Mouse (Mus musculus) brown adipose tissue, adult 24 weeks (tissue): Measurements from ENCODE around the gene Lmf1. TPM values are rescaled to one million over a fixed set of nuclear protein-coding genes. Genes with fewer than 3 reads are reported as not detected.

Experiments
- H3K27ac ChIP-seq: fragments of 200-500 bp; replicated peaks from 2 replicates; pipeline ENCODE4 v1.5.1; 2012; ENCODE audit warnings: low read depth, mild to moderate bottlenecking, low read length
- H3K4me1 ChIP-seq: fragments of 200-500 bp; 2 replicates; pipeline ENCODE4 v1.6.1; 2012; ENCODE audit warnings: low read length, mixed read lengths; ENCODE audit not compliant: control insufficient read depth, insufficient read depth, insufficient read length
- H3K4me3 ChIP-seq: fragments of 200-500 bp; 2 replicates; pipeline ENCODE4 v1.5.1; 2012; ENCODE audit warnings: low read depth, mild to moderate bottlenecking, low read length, moderate library complexity; ENCODE audit not compliant: insufficient read depth
- polyA plus RNA-seq: library from polyadenylated mRNA; stranded (reverse); fragments of >200 nt; gene quantifications from 2 replicates; pipeline ENCODE4 v1.2.4, GENCODE M21; 2012; ENCODE audit not compliant: missing spikeins, insufficient read depth, insufficient read length

The Lmf1 gene
- polyA plus RNA-seq, 1 experiment, result 24.0 TPM

GRCm38 (mm10) chr17:25577702-25578101 is 1.2 kb upstream of the Lmf1 start:
- Histone ChIP-seq H3K4me1 (no peaks in the 10 kb centered on the region), H3K27ac (no peak overlapping the region)

GRCm38 (mm10) chr17:25579332-25580047 is 605 bp downstream of the Lmf1 start:
- Histone ChIP-seq H3K27ac (peak overlapping the region; percentile 76), H3K4me1 (no peaks in the 10 kb centered on the region), H3K4me3 (peak overlapping the region; percentile 74)

More at GRCm38 (mm10) chr17:25577702-25578101, 1.2 kb upstream of the Lmf1 start:
- H3K4me3 ChIP-seq, result no peak overlapping the region

- no peaks in the 10 kb centered on the region for H3K4me1 ChIP-seq
- H3K27ac ChIP-seq, result no peak overlapping the region
- H3K4me3 ChIP-seq, result no peak overlapping the region
These were observed 3.2 kb downstream of the Lmf1 start for GRCm38 (mm10) chr17:25582076-25582475.

GRCm38 (mm10) chr17:25583099-25583498 is 4.2 kb downstream of the Lmf1 start:
- Histone ChIP-seq H3K4me1 (no peaks in the 10 kb centered on the region), H3K4me3 (no peak overlapping the region), H3K27ac (no peak overlapping the region)

GRCm38 (mm10) chr17:25583858-25584257 is 5.0 kb downstream of the Lmf1 start:
- no peaks in the 10 kb centered on the region for H3K4me1 ChIP-seq
- no peak overlapping the region for H3K4me3 ChIP-seq
- no peak overlapping the region for H3K27ac ChIP-seq

- Histone ChIP-seq H3K4me3 (no peak overlapping the region), H3K4me1 (no peaks in the 10 kb centered on the region), H3K27ac (no peak overlapping the region)
These were observed 5.8 kb downstream of the Lmf1 start for GRCm38 (mm10) chr17:25584646-25585045.

GRCm38 (mm10) chr17:25590068-25590467 is 11.2 kb downstream of the Lmf1 start:
- Histone ChIP-seq H3K27ac (0 out of 2 replicates have a peak overlapping the region, but pooled peaks have one; percentile 14), H3K4me3 (no peak overlapping the region), H3K4me1 (no peaks in the 10 kb centered on the region)

- H3K4me1 ChIP-seq, result no peaks in the 10 kb centered on the region
- H3K27ac ChIP-seq, result no peak overlapping the region
- no peak overlapping the region for H3K4me3 ChIP-seq
These were observed 12.1 kb downstream of the Lmf1 start for GRCm38 (mm10) chr17:25590985-25591384.

GRCm38 (mm10) chr17:25592336-25592735 is 13.5 kb downstream of the Lmf1 start:
- Histone ChIP-seq H3K27ac (no peak overlapping the region), H3K4me3 (no peak overlapping the region), H3K4me1 (no peaks in the 10 kb centered on the region)

GRCm38 (mm10) chr17:25593411-25594261 is 14.8 kb downstream of the Lmf1 start:
- no peaks in the 10 kb centered on the region for H3K4me1 ChIP-seq
- no peak overlapping the region for H3K4me3 ChIP-seq
- H3K27ac ChIP-seq, result no peak overlapping the region

GRCm38 (mm10) chr17:25595495-25595894 is 16.6 kb downstream of the Lmf1 start:
- H3K27ac ChIP-seq, result no peak overlapping the region
- H3K4me3 ChIP-seq, result no peak overlapping the region
- no peaks in the 10 kb centered on the region for H3K4me1 ChIP-seq

GRCm38 (mm10) chr17:25597537-25597936 is 18.7 kb downstream of the Lmf1 start:
- Histone ChIP-seq H3K4me3 (no peak overlapping the region), H3K4me1 (no peaks in the 10 kb centered on the region), H3K27ac (no peak overlapping the region)

GRCm38 (mm10) chr17:25602366-25602765 is 23.5 kb downstream of the Lmf1 start:
- Histone ChIP-seq H3K27ac (no peak overlapping the region), H3K4me3 (no peak overlapping the region), H3K4me1 (no peaks in the 10 kb centered on the region)

- Histone ChIP-seq H3K27ac (no peak overlapping the region), H3K4me3 (no peak overlapping the region), H3K4me1 (no peaks in the 10 kb centered on the region)
These were observed 25.3 kb downstream of the Lmf1 start for GRCm38 (mm10) chr17:25604234-25604633.

- Histone ChIP-seq H3K27ac (no peak overlapping the region), H3K4me1 (no peaks in the 10 kb centered on the region), H3K4me3 (no peak overlapping the region)
These were observed 29.4 kb downstream of the Lmf1 start for GRCm38 (mm10) chr17:25608137-25608785.
